Mouse (Mus musculus) bone marrow macrophage, adult 2 months (primary cell): ENCODE measurements around the gene Pard3.

Experiments used
- CTCF ChIP-seq: IDR thresholded peaks from 2 replicates; pipeline ENCODE4 v1.5.1; 2012; ENCODE audit warnings: low read depth, mild to moderate bottlenecking, low read length, moderate library complexity
- POLR2A ChIP-seq: IDR thresholded peaks from 2 replicates; pipeline ENCODE4 v1.6.1; 2012; ENCODE audit warnings: mild to moderate bottlenecking, low read depth, low read length, borderline replicate concordance

DNA sequence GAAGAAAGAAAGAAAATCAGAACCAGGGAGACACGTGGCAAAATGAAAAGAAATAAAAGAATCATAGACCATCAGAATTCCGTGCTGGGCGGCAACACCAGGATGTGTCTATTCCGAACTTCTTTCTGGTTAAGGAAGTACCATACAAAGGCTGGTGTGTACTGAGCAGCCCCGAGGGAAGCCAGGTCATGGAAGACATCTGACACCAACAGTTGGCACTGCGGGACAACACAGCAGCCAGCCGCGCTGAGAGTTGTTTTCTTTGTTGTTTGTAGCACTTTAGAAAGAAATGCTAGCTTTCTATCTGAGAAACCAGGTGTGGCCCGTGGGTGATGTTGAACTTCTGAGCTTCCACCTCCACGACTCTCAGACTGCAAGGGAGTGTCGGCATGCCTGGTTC lies 274.5 kb downstream of the Pard3 start:
- TF ChIP-seq POLR2A (no peak), CTCF (no peak)
